Mouse (Mus musculus): Measurements from ENCODE around the gene Catsper1.

Catsper1 gene

DNA sequence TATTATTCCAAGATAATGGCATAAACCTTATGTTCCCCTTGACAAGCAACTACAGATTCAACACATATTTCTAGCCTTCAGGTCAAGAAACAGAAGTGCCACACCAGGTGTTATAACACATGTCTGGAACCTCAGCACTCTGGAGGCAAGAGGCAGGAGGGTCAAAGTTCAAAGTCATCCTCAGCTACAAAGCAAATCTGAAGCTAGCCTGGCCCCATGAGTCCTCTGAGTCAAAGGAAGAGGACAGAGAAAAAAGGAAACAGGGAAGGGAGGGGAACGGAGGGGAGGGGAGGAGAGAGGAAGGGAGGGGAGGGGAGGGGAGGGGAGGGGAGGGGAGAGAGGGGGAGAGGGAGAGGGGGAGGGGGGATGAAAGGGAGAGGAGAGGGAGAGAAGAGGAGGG, 20.5 kb downstream of the Catsper1 start:
- no peak for DNase-seq

DNA sequence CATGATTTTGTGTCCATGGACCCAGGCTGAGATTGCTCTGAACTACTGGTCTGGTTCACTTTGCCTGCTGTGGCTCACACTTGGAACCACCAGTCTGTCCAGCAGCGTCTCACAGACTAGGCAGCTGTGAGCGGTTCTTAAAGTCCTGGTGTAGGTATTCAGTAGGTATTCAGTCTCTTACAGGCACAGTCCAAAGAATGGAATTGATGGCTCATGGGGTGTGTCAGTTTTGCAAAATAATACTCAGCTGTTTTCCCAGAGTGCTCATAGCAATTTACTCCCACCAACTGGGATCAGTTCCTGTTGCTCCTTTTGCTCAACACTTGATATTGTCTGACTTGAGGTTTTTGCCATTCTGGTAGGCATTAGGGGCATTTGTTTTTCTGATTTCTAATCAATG, 26.6 kb downstream of the Catsper1 start:
- DNase-seq, result no peak

DNA sequence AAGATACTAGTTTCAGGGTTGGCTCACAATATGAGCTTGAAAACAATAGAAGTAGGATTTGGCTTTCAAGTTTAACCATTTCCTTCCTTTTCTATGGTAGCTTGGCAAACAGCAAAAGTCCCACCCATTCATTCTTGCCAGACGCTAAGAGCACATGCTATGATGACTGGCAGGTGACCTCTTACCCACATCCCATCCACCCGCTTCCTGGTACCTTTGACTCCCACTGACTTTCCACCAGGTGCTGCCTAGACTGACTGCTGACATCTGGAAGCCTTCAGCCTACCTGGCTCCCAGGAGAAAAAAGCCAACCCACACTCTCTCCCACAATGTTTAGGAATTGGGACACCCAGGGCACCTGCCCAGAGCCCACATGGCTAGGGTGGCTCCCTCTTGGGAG, 28.6 kb downstream of the Catsper1 start:
- no peak for DNase-seq

DNA sequence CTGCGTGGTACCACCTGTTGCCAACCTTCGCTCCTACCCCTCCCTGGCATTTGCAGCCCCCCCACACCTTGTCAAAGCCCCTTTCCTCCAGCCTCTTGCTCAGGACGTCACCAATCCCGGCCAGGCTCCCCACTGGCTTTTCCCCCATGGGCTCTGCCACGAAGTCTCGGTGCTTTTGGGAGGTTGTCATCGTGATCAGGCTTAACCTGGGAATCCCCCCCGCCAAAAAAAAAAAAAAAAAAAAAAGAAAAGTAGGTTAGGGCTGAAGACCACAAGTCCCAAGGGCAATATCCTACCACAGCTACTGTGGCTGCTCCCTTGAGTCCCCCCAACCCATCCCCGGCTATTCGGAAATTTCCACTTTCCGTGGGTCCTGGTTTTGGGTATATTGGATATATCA, 30.2 kb downstream of the Catsper1 start:
- peak; percentile 18 for DNase-seq

DNA sequence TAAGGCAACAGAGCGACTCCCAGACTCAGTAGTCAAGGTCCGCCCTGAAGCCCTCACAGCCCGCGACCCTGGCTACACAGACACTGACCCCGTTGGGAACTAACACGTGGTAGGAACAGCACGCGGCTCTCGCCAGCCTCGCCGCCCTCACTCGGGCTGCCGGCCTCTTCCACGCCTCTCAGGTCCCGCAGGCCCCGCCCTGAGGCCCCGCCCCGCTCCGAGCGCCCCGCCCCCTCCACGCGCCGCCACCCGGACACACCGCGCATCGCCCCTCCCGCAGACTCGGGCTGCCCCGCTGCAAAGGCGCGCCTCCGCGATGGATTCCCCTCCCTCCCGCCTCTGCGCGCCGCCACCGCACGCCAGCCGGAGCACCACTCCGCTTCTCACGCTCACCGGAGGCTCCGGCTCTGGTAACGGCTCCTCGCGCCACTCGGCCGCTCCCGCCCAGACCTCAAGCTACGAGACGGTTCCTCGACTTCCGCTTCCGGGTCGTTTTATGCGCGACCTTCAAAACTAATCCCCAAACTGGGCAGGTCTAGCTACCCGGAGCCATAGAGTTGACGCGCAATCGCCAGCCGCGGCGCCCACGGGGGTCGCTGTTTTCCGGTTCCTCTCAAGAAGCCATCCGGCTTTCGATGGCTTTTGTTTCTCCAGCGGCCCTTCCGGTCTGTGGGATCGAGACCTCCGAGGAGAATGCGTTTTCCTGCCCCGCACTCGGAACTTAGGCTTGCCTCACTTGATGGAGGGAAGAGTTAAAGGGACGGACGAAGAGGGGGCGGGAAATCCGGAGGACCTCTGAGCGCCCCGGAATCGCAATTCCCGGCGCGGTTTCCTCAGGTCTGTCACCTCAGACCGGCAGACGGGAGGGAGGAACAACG, 30.9 kb downstream of the Catsper1 start, which contains the start of gene Eif1ad:
Gene Eif1ad (plus strand): TSS at position 567 of the 878 bp plus-strand sequence.
- peak; percentile 93 for DNase-seq

DNA sequence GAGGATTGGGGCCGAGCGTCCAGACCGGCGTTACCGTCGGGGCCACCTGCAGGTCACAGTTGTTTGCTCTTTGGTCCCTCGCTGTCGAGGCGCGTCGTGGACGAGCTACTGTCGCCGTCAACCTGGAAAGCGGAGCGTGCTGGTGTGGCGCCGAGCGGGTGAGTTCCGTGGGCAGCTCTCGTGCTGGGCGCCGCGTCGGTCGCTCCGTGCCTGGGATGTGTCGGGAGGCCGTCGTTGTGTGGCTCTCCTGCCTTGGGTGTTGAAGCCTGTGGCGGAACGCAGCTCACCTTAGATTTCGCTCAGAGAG, 31.5 kb downstream of the Catsper1 start, which contains the start of gene Banf1:
Gene Banf1 (minus strand): TSS at position 116 of the 307 bp plus-strand sequence.
- DNase-seq, result no peak

DNA sequence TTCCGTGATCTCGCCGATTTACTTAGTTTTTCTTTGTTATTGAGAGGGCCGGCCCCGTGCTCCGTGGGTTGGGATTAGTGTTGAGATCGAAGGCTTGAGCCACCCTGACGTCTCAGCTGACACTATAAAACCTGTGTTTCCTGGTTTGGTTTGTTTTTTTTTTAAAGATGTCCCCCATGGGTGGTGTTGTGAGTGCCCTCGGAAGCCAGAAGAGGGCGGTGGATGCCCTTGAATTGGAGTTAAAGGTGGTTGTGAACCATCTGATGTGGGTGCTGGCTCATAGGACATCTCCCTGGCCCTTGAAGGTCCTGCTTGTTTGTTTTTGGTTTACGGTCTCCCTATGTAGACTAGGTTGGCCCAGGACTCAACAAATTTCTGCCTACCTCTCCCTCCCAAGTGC, 31.9 kb downstream of the Catsper1 start:
- DNase-seq, result no peak

DNA sequence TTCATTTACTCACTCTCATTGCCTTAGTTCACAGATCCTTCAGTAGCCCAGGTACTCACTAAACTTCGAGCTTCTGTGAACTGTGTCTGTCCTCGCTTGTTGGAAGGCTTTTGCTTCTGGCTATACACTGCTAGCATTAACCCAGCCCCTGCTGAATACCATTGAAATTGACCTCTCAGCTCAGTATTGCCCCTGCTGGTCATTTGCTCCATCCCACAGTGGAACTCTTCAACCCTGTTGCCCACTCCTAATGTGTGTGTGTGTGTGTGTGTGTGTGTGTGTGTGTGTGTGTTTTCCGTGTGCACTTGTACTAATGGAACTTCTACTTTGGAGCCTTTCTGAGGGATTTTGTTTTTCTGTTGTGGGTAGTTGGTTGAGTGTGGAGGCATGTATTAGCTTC, 35.4 kb downstream of the Catsper1 start:
- DNase-seq, result no peak

DNA sequence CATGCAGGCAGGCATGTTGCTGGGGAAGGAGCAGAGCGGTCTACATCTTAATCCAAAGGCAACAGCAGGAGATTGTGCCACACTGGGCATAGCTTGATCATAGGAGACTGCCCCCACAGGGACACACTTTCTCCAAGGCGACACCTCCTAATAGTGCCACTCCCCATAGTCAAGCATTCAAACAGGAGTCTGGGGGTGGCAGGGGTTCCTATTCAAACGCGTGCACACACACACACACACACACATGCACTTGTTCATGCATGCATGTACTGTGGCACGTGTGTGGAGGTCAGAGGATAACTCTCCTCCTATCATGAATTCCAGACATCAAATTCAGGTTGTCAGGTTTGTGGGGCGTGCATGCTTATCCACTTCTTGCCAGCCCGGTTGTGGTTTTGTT, 37.2 kb downstream of the Catsper1 start:
- no peak for DNase-seq

DNA sequence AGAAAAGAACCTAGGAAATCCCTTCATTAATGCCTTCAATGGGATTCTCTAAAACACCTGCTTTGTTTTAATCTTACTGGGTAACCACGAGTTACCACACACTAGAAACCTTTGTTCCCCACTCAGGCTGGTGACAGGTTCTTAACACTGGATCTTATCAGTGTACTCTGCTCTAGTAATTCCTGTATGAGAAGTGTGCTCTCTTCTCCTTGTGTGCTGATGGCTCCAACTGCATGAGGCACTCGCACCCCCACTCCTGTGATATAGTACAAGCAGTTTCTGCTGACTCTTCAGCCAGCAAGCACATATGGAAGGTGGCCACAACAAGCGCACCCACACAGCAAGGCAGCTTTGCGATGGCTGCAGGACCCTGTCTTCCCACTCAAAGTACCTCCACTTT, 38.6 kb downstream of the Catsper1 start:
- no peak for DNase-seq

DNA sequence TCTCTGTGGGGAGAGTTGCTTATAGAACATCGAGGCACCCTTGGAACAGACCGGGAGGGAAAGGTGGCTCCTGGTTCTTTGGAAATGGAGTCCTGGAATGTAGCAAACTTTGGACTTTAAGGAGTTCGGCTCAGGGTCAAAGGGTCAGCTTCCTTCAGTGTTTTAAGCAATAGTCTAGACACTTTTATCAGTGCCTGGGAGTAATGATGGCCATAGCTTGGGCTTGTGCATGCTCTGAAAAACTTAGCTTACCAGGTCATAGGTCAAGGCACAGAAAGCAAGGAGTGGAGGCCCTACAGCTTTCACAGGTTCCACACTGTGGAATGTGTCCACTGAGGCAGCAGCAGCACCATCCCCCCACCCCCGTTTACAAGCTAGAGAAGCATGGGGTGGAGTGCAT, 39.2 kb downstream of the Catsper1 start:
- no peak for DNase-seq

DNA sequence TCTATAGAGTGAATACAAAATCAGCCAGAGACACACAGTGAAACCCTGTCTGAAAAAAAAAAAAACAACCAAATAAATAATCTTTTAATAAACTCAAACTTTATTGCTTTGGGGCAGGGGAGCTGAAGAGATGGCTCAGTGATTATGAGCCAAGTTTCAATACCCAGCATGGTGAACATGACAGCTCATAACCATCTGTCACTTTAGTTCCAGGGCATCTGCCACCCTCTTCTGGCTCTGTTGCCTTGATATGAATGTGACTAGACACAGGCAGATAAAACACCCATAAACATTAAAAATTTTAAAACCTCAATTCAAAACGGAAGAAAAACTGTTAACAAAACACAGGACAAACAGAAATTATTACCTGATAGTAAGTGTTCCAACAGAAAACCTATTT, 41.9 kb downstream of the Catsper1 start:
- DNase-seq, result no peak

DNA sequence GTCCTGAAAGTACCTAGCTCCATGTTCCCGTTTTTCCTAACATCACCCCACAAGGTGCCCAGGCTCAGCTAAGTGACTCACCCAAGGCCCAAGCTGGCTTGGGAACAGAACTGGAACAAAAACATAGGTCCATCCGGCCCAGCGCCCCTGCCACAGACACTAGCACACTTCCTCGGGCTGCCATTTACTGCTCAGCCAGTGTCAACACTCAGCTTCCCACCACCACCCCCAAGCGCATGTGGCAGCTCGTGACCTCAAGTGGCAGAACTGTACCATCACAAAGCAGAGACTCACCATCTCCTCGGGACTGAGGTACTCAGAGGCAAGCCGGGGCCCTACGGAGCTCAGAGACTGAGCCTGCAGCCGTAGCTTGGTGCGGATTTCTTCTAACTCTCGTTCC, 47.8 kb downstream of the Catsper1 start:
- no peak for DNase-seq

DNA sequence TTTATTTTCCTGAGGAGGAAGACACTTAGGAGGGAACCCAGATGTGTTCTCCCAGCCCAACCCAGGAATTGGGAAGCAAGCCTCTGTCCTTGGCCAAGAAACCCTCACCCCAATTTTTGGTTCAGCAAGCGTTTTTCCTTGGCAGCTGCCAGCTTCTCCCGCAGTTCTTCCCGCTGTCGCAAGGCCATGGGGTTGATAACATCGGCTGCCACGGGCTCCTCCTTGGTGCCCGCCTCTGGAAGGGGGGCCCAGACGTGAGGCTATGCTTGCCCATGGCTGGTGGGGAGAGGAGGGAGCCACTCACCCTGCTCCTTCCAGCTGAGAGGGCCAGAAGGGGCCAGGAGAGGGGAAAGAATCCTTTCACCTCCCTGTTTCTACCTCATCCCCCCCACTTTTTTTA, 49.2 kb downstream of the Catsper1 start:
- DNase-seq, result no peak

DNA sequence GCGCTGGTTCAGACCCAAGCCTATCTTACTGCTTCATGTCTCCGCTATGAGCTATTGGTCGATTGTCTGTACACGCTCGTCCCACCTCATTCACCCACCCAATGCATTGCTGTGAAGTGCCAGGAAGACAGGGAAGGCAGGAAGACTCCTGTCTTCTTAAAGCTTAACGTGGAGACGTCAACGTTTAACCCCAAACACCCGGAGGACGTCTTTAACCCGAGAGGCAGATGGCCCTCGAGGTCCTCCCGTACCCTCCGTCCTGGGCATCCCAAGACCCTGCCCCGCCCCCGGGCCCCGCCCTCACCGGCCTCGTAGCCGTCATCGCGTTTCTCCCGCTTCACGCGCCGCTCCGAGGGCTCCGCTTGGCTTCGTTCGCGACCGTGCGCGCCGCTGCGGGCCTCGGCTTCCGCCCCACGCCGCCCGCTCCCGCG, 52.5 kb downstream of the Catsper1 start:
- no peak for DNase-seq

DNA sequence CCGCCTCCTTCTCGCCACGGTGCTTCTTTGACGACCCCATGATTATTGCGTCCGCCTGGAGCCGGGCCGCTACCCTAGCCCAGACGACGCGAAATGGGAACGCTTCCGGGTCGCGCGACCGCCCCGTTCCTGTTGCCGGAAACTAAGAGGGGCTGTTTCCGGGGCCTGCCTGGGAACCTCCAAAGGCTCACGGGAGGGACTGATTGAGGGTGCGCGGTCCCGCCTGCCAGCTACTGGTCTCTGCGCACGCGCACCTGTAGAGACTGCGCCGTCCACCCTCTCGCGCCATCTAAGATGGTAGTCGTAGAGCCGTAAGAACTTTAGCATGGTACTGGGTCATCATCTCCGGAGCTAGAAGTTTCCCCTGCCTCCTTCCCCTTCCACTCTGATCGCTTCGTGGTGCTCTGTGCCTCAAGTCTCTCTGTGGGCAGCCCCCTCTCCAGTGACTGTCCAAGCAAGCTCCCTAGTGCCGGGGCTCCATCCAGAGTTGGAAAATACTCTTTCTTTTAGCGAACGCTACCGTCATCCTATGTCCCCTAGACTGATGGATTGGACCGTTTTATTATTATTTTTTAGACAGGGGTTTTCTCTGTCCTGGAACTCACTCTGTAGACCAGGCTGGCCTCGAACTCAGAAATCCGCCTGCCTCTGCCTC, 53.2 kb downstream of the Catsper1 start, which contains the start of gene Sart1:
Gene Sart1 (minus strand): TSS at position 116 of the 655 bp plus-strand sequence.
- peak; percentile 95 for DNase-seq

DNA sequence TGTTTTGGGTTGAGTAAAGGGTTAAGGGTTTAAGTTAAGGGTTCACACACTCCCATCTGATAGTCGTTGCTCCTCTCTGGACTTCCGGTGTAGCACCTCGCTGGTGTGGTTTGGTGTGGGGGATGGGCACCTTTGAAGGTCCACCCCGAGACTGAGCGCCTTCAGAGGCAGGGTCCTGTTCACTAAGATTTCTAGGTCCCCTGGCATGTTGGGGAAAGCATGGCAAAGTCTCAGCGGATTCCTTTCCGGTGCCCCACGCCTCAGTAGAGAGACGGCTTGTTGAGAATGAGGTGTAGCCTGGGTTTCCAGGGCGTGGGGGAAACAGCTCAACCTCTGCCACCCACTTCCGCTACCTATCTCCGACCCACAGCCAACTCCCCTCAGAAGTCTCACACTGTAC, 54.1 kb downstream of the Catsper1 start:
- DNase-seq, result peak; percentile 85

DNA sequence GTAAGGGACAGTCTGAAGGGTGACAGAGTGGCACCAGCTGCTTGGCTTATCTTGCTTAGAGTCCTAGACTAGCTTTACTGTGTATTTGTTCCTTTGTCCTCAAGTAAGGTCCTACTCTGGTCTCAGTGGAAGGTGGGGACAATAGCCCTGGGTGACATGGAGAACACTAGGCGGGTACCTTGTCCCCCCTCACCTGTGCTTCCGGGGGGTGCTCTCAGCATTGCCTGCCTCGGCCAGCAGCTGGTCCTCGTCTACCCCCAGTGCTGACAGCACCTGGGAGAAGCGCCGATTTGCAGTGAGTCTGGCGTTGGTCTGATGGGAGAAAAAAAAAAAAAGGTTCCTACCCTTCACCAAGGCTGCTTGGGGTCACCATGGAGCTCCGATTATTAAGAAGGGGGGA, 54.9 kb downstream of the Catsper1 start:
- DNase-seq, result peak; percentile 58

DNA sequence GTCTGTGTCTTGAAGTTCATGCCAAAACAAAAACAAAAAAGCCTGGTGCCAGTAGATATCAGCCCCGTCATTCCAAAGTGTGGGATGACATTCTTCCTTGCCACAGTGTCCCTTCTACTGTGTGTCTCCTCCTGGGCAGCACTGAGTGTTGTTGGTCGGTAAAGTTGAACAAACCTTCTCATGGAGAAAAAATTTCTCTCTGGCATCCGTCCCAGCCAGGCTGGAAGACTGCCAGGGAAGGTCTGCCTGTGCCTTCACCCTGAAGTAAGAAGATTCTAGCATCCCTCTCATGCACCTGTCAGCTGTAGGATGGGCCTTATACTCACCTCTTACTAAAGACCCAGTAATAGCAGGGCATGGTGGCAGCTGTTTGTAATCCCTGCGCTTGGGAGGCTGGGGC, 57.4 kb downstream of the Catsper1 start:
- no peak for DNase-seq

All from thymus, postnatal 14 days (tissue).